In genomic region chr4:117882701-117883691, GRCm38 (mm10) we compare ENCODE assay signal across 8 mouse cellular contexts. TPM values are rescaled to one million over a fixed set of nuclear protein-coding genes. Genes with fewer than 3 reads are reported as not detected.
DNase-seq lines count a peak whose midpoint lies in the region; ATAC-seq and TF ChIP-seq lines count a peak whose summit lies in the region.

Gene B4galt2 (minus strand): TSS chr4:117883487.

- H3K27ac ChIP-seq in embryonic facial prominence, embryonic 12.5 days = peak within 1 kb of the TSS; percentile 81
- H3K27ac ChIP-seq in heart, embryonic 12.5 days (ENCODE audit: poor library complexity, severe bottlenecking) = peak within 1 kb of the TSS; percentile 57; the same call in 1 of the 2 replicates
- H3K27ac ChIP-seq in liver, embryonic 14.5 days = no peak within 1 kb of the TSS

- peak within 1 kb of the TSS; percentile 76 for H3K4me2 ChIP-seq in embryonic facial prominence, embryonic 12.5 days (replicated peaks)
- peak within 1 kb of the TSS; percentile 94 for H3K4me2 ChIP-seq in heart, embryonic 12.5 days
- peak within 1 kb of the TSS; percentile 77 for H3K4me2 ChIP-seq in liver, embryonic 14.5 days (ENCODE audit: low read depth)

- TF ChIP-seq EP300 in liver, embryonic 14.5 days (IDR thresholded peaks at IDR 0.05; ENCODE audit: low read depth) = no peak

- H3K36me3 ChIP-seq in embryonic facial prominence, embryonic 12.5 days = peaks cover 29% of the 10 kb centered on the region
- H3K36me3 ChIP-seq in heart, embryonic 12.5 days = peaks cover 38% of the 10 kb centered on the region
- H3K36me3 ChIP-seq in liver, embryonic 14.5 days (replicated peaks; ENCODE audit: control insufficient read depth, insufficient read depth, low read depth) = peaks cover 21% of the 10 kb centered on the region

- H3K9ac ChIP-seq in embryonic facial prominence, embryonic 12.5 days = peak within 1 kb of the TSS; percentile 88
- H3K9ac ChIP-seq in heart, embryonic 12.5 days = peak within 1 kb of the TSS; percentile 93
- peak within 1 kb of the TSS; percentile 38 for H3K9ac ChIP-seq in liver, embryonic 14.5 days (replicated peaks)

- ATAC-seq in embryonic facial prominence, embryonic 12.5 days (ENCODE audit: insufficient number of reproducible peaks, insufficient read depth, low FRiP score, low TSS enrichment) = peak; percentile 44
- peak; percentile 43 for ATAC-seq in heart, embryonic 12.5 days (ENCODE audit: insufficient number of reproducible peaks, low FRiP score)
- ATAC-seq in liver, embryonic 14.5 days (ENCODE audit: insufficient read depth) = no peak

- no peaks in the 10 kb centered on the region for H3K27me3 ChIP-seq in embryonic facial prominence, embryonic 12.5 days
- H3K27me3 ChIP-seq in heart, embryonic 12.5 days (replicated peaks) = no peaks in the 10 kb centered on the region
- peaks cover 20% of the 10 kb centered on the region for H3K27me3 ChIP-seq in liver, embryonic 14.5 days (ENCODE audit: control insufficient read depth, insufficient read depth, low read length)

- under 1% methylated on average over 85 of the region's 103 CpGs for WGBS in embryonic facial prominence, embryonic 12.5 days
- under 1% methylated on average over 50 of the region's 103 CpGs for WGBS in heart, embryonic 12.5 days
- 2% methylated on average over 82 of the region's 103 CpGs for WGBS in liver, embryonic 14.5 days (ENCODE audit: insufficient replicate concordance)

- peak; percentile 34 for DNase-seq in ES-CJ7 (ENCODE audit: low read depth, low spot score)
- DNase-seq in adrenal gland, adult 2 months = peak; percentile 79
- DNase-seq in kidney, postnatal 14 days = peak; percentile 68
- no peak for DNase-seq in liver, embryonic 14.5 days (ENCODE audit: low read depth in 3 of 3, low spot score in 3 of 3)
- peak; percentile 70 for DNase-seq in right cerebral cortex, adult 18-20 months
- no peak for DNase-seq in natural killer cell, adult 2 months (ENCODE audit: low spot score in 2 of 2)

- peak within 1 kb of the TSS; percentile 81 for H3K4me3 ChIP-seq in embryonic facial prominence, embryonic 12.5 days
- peak within 1 kb of the TSS; percentile 96 for H3K4me3 ChIP-seq in heart, embryonic 12.5 days
- H3K4me3 ChIP-seq in liver, embryonic 14.5 days (ENCODE audit: insufficient read depth in 1 of 2, low read depth in 2 of 2, low read length in 2 of 2) = peak within 1 kb of the TSS; percentile 57 to 62

- TF ChIP-seq CTCF in liver, embryonic 14.5 days (IDR thresholded peaks at IDR 0.05; ENCODE audit: low read depth) = no peak

- peaks cover 27% of the 10 kb centered on the region for H3K4me1 ChIP-seq in embryonic facial prominence, embryonic 12.5 days
- H3K4me1 ChIP-seq in heart, embryonic 12.5 days (replicated peaks) = peaks cover 25% of the 10 kb centered on the region
- peaks cover 8 to 12% of the 10 kb centered on the region in 2 experiments for H3K4me1 ChIP-seq in liver, embryonic 14.5 days (replicated peaks; ENCODE audit: control insufficient read depth in 2 of 2, insufficient read depth in 2 of 2, low read length in 1 of 2)

- no peaks in the 10 kb centered on the region for H3K9me3 ChIP-seq in embryonic facial prominence, embryonic 12.5 days
- H3K9me3 ChIP-seq in heart, embryonic 12.5 days (replicated peaks) = no peaks in the 10 kb centered on the region
- no peaks in the 10 kb centered on the region for H3K9me3 ChIP-seq in liver, embryonic 14.5 days (ENCODE audit: control insufficient read depth, low read length)

RNA-seq across cellular contexts. Expression of gene B4galt2, which starts in this region (rescaled TPM):
- 10 to 100 TPM in 1 of 2 experiments, 1 to 10 TPM in 1; 8.7 to 12.1 TPM for total RNA-seq in adrenal gland, adult 2 months (2021)
- 63.8 and 65.8 TPM in 2 replicates for polyA plus RNA-seq in adrenal gland, adult 2 months (2012; rRNA removed)
- 42.8 and 43.1 TPM in 2 replicates for polyA plus RNA-seq in embryonic facial prominence, embryonic 12.5 days (2016; fragmentation: Nextera tagmentation; extraction: Ambion mirVana)
- 18.3 and 19.4 TPM in 2 replicates for polyA plus RNA-seq in heart, embryonic 12.5 days (2016; fragmentation: Nextera tagmentation; extraction: Ambion mirVana)
- 2.1 and 2.4 TPM in 2 replicates for polyA plus RNA-seq in liver, embryonic 14.5 days (2012; rRNA removed)
- polyA plus RNA-seq in liver, embryonic 14.5 days (2014; fragmentation: Nextera tagmentation; extraction: Ambion mirVana) = 1.5 and 1.7 TPM in 2 replicates

Comparison
In these comparisons a context has a peak if more than half of its experiments do, and no peak if none do; other contexts are left out.
1. DNase-seq: peak in ES-CJ7 (single experiment), adrenal gland, adult 2 months (single experiment), kidney, postnatal 14 days (single experiment) and right cerebral cortex, adult 18-20 months (single experiment); none in liver, embryonic 14.5 days (0 of 3) and natural killer cell, adult 2 months (0 of 2).
2. H3K9ac ChIP-seq: peak in every context shown above with its lines; median percentile 93 in heart, embryonic 12.5 days; 88 in embryonic facial prominence, embryonic 12.5 days; 38 in liver, embryonic 14.5 days.
3. Peak in every context shown above with its lines, with median percentiles within 50 percentile points of each other: H3K4me2 ChIP-seq and H3K4me3 ChIP-seq.